Mouse (Mus musculus): Measurements from ENCODE around the gene Fsip1.

Gene Fsip1

GRCm38 (mm10) chr2:118254516-118254915 is 2.2 kb downstream of the Fsip1 start:
- DNase-seq (ENCODE audit: low read depth, low spot score) = no peak

GRCm38 (mm10) chr2:118248966-118249365 is 7.8 kb downstream of the Fsip1 start:
- no peak for DNase-seq (ENCODE audit: low read depth, low spot score)

- no peak for DNase-seq (ENCODE audit: low read depth, low spot score)
Observed at GRCm38 (mm10) chr2:118248016-118248415, 8.8 kb downstream of the Fsip1 start.

GRCm38 (mm10) chr2:118245914-118246313 is 10.9 kb downstream of the Fsip1 start:
- DNase-seq (ENCODE audit: low read depth, low spot score) = peak; percentile 44

GRCm38 (mm10) chr2:118236196-118236595 is 20.6 kb downstream of the Fsip1 start:
- DNase-seq (ENCODE audit: low read depth, low spot score) = no peak

GRCm38 (mm10) chr2:118235614-118236013 is 21.2 kb downstream of the Fsip1 start:
- DNase-seq (ENCODE audit: low read depth, low spot score) = no peak

- no peak for DNase-seq (ENCODE audit: low read depth, low spot score)
Observed at GRCm38 (mm10) chr2:118230544-118230943, 26.2 kb downstream of the Fsip1 start.

GRCm38 (mm10) chr2:118228486-118229079 is 28.2 kb downstream of the Fsip1 start:
- no peak for DNase-seq (ENCODE audit: low read depth, low spot score)

GRCm38 (mm10) chr2:118225316-118226041 is 31.3 kb downstream of the Fsip1 start:
- DNase-seq (ENCODE audit: low read depth, low spot score) = no peak

GRCm38 (mm10) chr2:118217993-118218595 is 38.7 kb downstream of the Fsip1 start:
- DNase-seq (ENCODE audit: low read depth, low spot score) = no peak

GRCm38 (mm10) chr2:118209712-118210111 is 47.1 kb downstream of the Fsip1 start:
- DNase-seq (ENCODE audit: low read depth, low spot score) = no peak

- DNase-seq (ENCODE audit: low read depth, low spot score) = no peak
Observed at GRCm38 (mm10) chr2:118208651-118209050, 48.1 kb downstream of the Fsip1 start.

- DNase-seq (ENCODE audit: low read depth, low spot score) = no peak
Observed at GRCm38 (mm10) chr2:118205991-118206585, 50.7 kb downstream of the Fsip1 start.

- DNase-seq (ENCODE audit: low read depth, low spot score) = no peak
Observed at GRCm38 (mm10) chr2:118204646-118205045, 52.1 kb downstream of the Fsip1 start.

- no peak for DNase-seq (ENCODE audit: low read depth, low spot score)
Observed at GRCm38 (mm10) chr2:118203739-118204461, 52.9 kb downstream of the Fsip1 start.

GRCm38 (mm10) chr2:118202934-118203333 is 53.8 kb downstream of the Fsip1 start:
- DNase-seq (ENCODE audit: low read depth, low spot score) = no peak

GRCm38 (mm10) chr2:118201983-118202382 is 54.8 kb downstream of the Fsip1 start:
- DNase-seq (ENCODE audit: low read depth, low spot score) = no peak

GRCm38 (mm10) chr2:118199867-118200266 is 56.9 kb downstream of the Fsip1 start:
- DNase-seq (ENCODE audit: low read depth, low spot score) = peak; percentile 53

GRCm38 (mm10) chr2:118196966-118197365 is 59.8 kb downstream of the Fsip1 start:
- DNase-seq (ENCODE audit: low read depth, low spot score) = no peak

GRCm38 (mm10) chr2:118182136-118182535 is 74.6 kb downstream of the Fsip1 start:
- DNase-seq (ENCODE audit: low read depth, low spot score) = no peak

- DNase-seq (ENCODE audit: low read depth, low spot score) = no peak
Observed at GRCm38 (mm10) chr2:118179873-118180585, 76.7 kb downstream of the Fsip1 start.
